Mouse (Mus musculus) skeletal muscle tissue, adult 2 months (tissue): ENCODE measurements around the gene Grap.
A peak's percentile ranks its signal among the peaks of the same experiment; 100 is the strongest.
"Not testable (repeated sequence)": the region's sequence is repeated elsewhere in the genome, so short reads cannot be mapped to it uniquely, and the experiment has no call there.

Source experiments
- DNase-seq: peaks from one replicate; pipeline ENCODE4 v3.0.0-alpha.2; 2012; ENCODE audit warnings: low read depth, low spot score

Grap gene

DNA sequence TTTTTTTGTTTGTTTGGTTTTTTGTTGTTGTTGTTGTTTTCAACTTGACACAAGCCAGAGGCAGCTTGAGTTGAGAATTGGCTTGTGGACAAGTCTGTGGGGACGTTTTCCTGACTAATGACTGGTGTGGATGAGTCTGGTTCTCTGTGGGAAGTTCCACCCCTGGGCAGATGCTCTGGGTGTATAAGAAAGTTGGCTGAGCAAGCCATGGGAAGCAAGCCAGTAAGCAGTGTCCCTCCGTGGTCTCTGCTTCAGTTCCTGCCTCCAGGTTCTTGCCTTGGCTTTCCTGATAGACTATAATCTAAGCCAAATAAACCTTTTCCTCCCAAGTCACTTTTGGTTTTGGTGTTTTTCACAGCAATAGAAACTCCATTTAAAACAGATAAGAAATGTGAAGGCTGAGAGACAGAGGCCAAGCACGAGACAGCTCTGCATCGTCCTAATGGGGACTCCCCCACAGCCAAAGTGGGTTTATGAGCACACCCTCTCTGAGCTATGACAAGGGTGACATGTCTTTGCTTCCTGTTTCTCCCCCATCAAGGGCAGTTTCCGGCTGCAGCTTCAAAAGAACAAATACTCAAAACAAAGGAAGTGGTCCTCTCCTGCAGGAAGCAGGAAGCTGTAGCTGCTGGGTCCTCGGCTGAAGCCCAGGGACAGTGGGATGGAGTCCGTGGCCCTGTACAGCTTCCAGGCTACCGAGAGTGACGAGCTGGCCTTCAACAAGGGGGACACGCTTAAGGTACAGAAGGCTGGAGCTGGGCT, at the start of gene Grap:
Gene Grap, plus strand, starts transcription at position 580 of the 762 bp plus-strand sequence.
- peak; percentile 43 for DNase-seq

DNA sequence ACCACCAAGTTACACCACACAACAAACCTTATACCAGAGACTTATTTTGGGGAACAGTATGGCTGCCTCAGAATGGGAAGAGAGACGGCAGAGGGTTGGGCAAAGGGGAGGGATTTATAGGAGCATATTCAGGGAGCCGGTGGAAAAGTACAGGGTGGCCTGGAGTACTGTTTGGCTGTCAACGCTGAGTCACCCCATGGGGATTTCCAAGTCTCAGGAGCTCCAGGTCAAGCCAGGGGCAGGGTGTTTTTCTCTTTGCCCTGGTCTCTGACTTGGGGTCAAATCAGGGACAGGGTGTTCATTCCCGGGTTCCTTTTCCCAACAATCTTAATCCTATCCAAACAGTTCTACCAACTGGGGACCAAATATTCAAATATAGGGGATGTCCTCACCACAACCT, 45.0 kb upstream of the Grap start:
- DNase-seq: no peak

DNA sequence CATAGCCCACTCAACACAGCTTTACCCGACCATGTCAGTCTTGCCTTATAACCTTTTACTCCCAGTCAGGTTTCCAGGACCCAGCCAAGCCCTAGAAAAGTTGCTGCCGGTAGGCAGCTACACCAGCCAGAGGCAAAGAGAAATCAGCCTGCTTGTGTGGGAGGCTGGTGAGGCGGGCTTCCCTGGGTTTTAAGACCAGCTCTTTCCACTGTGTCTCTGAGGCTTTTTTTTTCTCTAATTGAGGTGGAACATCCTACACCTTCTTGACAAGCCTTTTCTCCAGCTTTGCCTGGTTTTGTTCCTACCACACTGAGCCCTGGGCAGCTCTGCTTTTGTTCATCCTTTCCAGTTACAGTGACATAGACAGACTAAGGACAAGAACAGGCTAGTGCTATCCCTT, 41.9 kb upstream of the Grap start:
- no peak for DNase-seq

DNA sequence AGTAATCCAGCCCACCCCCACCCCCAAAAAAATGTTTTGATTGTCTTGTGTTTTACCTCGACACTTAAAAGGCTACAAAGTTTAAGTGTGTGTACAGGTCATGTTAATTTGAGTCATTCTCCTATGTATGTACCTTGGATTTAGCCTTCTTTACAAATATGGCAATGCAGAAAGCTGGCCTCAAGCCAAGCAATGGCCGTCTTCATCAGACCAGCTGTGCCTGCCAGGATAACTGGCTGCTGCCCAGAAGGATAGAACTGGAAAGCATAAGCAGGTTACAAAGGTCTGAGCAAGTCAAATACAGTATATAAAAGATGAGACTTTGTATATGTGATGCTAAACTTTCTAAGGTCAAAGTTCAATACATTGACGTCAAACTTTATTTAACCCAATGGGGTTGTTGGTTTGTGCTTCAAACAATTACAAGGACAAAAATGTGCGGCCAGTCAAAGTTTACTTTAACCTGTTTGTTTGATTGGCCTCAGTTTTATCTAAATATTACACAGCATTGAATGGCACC, 40.9 kb upstream of the Grap start:
- DNase-seq: no peak

DNA sequence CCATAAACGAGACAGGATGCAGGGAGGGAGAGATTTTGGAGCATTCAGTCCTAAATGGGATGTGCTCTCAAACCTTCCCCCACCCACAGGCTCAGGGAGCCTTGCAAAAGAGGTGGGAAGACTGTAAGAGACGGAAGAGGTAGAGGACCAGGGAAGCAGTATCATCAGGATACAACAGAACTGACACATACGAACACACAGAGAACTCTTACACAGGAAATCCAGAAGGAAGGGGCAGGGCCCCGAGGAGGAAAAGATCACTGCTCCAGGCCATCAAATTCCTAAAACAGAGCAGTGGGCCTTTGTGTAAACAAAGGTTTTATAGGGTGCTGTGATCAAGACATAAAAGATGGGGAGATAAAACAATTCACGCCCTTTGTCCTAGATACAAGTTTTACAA, 38.7 kb upstream of the Grap start:
- DNase-seq: no peak

DNA sequence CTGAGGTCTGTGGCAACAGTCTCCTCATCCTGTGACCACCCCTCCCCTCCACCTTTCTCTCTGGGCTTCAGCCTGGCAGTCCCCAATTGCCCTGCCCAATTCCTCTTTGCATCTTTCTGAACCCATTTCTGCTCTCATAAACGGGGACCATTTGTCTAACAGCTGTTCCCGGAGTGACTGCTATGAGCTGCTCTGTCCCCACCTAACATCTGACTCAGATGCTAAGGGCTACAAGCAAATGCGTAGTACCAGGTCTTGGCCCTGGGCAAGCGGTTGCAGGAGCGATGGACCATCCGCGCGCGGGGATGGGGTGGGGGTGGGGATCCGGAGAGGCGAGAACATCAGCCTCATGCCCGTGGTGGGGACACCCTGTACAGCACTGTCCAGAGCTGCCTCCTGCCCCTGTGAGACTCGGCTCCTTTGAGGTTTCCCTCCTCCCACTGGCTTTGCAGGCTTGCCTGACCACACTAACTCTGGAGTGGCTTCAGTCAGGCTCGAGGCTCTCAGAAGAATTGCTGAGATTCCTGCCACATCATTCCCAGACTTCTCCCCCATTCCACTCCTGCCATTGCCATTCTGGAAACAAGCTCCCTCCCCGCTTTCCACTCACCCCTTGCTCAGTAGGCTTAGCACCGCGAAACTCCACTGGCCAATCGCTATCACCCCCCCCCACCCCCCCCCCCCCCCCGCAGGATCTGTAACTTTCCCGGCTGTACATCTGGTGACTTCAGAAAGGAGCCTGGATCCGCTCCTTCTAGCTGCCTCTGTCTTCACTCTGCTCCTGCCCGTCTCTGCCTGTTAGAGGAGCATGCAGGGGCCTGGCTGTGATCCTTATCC, 37.2 kb upstream of the Grap start:
- no peak for DNase-seq

DNA sequence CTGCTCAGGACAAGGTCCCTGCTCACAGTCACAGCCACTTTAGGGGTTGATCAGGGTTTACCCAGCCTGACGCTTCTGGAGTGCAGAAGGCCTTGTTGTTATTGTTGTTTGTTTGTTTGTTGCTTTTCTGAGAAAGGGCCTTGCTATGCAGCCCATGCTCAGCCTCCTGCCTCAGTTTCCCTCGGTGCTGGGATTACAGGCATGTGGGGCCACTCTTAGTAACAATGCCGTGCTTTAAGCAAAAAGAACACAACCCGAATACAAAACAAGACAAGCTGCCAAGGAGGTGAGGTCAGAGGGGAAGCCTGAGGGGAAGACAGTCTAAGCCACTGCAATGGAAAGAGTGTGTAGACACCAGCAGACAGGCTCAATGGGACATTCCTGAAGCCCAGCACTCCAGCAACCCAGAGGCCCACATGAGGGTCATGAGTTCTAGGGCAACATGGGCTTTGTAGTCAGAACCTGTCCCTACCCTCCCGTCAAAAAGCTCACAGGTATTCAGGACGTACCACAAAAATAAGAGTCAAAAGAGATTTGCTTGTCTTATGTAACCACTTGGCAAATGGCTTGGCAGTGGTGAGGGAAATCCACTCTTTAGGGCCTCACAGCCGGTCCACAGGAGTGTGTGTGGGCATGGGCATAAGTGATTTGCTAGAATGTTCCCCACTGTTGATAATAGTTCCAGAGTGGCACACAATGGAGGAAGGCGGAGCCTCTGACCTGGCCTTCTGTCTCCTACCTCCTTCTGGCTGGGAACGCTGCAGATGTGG, 36.4 kb upstream of the Grap start:
- DNase-seq: no peak

DNA sequence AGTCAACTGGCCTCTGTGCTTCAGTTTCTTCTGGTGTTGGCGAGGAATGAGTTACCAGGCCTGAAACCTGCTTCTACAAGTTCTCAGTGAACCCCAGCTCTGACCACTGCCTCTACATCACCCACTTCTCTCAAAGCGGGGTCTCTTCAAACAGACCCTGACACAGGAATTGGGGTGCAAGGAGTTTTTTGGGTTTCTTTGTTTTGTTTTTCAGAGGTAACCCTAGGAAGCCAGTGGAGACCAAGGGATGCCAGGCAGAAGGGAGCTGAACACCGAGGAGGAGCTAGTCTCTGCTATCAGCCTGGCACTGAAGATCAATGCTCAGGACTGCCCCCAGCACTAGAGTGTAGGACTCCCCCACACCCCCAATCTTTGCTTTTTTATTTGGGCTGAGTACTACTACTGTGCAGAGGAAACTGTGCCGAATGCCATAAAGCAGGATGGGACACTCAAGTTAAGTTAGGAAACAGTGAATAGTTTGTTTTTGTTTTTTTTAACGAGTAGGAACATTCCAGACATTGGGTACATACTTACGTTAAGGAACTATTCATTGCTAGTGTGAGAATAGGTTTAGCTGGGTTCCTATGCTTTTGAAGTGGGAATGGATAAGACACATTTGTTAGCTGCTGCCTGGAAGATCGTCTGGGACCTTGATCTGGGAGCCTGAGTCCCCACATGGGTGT, 35.6 kb upstream of the Grap start:
- DNase-seq: no peak

DNA sequence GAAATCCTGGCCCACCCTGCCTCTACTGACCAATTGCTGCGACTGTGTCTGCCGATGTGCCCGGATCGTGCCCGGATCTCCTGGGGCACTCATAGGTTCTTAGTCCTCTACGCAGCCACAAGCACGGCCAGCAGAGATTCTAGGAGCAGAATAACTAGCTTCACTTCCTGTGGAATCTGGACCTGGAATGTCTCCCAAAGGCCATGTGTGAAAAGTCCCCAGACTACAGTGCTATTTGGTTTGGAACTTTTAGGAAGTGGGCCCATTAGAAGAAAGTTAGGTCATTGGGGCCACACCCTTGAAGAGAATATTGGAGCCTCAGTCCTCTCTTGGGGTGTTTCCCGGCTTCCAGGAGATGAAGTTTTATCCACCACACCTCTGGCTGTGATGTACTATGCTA, 34.9 kb upstream of the Grap start:
- peak; percentile 74 for DNase-seq

DNA sequence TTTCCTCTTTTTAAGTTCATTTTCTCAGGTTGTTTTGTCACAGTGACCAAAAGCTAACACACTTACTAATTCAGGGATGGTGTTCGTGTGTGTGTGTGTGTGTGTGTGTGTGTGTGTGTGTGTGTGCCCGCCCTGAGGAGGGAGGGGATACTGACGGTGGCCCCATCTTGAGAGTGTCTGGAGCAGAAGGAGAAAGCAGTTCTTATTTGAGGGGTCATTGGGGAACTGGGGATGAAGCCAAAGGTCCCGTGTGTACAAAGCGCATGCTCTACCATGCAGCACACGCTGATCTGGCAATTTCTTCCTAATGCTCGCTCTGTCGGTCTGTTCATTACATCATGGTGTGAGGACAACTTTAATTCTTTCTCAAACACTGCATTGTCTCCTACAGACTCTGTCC, 34.5 kb upstream of the Grap start:
- DNase-seq: no peak

DNA sequence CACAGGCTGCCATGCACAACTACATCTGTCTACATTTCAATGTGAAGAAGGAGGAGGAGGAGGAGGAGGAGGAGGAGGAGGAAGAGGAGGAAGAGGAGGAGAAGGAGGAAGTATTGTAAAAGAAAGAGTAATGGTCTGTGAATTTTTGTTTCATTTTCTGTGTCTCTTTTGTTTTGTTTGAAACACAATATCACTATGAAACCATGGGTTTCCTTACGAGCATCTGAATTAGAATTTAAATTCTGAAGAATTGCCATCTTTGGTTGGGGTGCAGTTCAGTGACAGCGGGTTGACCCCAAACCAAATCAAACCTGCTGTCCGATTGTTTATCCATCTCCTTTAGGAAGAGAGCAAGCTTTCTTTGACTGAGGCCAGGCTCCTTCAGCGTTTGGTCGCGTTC, 33.7 kb upstream of the Grap start:
- DNase-seq: no peak

DNA sequence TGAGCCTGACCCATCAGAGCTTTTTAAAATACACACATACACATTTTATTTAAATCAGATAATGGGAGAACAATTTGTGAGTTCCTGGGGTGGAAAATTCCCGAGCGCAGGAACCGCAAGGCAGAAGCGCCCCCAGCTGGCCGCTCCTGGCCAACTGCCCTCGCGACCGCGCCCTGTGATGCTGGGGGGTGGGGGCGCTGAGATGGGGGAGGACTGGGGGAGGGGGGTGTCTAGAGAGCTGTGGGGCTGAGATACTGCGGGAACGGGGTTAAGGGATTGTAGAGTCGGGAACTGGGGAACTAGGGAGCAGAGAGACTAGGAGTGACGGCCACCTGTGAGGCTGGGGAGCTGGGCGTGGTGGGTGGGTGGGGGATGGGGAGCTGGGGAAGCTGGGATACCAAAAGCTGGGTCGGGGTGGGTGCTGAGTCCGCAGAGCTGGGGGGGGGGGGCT, 33.2 kb upstream of the Grap start:
- peak; percentile 57 for DNase-seq

DNA sequence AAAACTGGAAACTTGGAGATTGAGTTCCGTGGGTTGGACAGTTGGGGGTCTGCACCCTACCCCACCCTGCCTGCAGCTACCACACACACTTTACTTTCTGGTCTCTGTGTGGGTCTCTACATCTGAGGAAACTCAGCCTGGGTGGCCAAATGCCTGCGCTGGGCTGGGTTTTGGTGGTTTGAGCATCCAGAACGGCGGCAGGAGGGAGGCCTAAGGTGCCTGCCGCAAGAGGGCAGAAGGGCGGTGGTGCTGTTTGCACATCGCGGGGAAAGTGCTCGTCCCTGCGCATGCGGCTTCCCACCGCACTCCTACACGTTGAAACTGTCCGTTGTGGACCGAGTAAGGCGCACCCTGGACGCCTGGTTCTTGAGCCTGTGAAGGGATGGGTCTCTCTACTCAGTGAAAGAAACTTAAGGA, 32.8 kb upstream of the Grap start:
- peak; percentile 74 for DNase-seq

DNA sequence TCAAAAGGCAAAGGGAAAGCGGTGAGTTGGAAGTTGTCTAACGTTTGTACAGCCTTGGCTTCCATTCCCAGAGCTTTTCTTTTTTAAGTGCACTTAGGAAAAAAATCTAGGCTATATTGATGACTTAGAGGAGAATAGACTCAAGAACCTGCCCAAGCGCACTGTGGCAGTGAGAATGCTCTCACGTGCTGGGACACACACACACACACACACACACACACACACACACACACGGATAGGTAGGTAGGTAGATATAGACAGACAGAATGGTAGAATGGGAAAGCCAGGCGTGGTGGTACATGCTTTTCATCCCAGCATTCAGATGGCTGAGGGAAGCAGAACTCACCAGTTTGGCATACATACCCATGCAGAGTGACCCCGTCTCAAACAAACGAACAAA, 32.3 kb upstream of the Grap start:
- DNase-seq: no peak

DNA sequence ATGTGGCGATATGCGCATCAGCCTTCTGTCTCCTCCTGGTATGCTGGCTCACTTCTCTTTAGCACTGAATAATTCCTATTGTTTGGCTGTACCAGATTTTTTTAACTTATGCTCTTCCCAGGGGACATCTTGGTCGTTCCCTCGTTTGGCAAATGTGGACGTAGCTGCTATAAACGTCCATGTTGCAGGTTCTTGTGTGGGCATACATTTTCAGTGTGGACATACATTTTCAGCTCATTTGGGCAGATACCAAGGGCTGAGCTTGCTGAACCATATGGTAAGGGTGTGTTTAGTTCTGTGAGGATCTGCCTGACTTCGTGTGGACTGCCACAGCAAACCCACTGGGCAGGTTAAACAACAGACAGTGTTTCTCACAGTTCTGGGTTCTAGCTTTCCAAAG, 27.9 kb upstream of the Grap start:
- no peak for DNase-seq

DNA sequence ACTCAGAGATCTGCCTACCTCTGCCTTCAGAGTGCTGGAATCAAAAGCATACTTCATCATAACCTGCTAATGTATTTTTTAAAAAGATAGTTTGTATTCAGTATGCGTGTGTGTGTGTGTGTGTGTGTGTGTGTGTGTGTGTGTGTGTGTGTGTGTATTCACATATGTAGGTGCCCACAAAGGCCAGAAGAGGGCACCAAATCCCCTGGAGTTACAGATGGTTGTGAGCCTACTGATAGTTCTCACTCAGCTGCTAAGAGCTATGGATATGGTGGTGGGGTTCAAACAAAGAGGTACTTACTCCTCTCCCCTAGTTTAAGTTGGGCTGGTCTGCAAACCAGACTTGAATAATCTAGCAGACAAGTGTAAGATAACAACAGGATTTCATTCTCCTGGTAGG, 26.6 kb upstream of the Grap start:
- DNase-seq: no peak

DNA sequence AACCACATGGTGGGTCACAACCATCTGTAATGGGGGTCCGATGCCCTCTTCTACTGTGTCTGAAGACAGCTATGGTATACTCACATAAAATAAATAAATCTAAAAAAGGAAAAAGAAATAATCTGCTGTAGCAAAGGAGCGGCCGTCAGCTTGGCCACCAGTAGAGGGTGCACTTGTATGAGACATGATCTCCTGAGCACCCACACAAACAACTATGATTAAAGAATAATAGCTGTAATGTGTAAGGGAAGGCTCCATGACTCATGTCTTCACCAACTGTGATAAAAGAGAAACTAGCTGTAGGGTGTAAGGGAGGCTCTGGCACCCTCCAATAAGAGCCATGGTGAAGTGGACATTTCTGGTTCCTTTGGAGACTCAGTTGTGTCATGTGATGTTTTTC, 23.4 kb upstream of the Grap start:
- no peak for DNase-seq

DNA sequence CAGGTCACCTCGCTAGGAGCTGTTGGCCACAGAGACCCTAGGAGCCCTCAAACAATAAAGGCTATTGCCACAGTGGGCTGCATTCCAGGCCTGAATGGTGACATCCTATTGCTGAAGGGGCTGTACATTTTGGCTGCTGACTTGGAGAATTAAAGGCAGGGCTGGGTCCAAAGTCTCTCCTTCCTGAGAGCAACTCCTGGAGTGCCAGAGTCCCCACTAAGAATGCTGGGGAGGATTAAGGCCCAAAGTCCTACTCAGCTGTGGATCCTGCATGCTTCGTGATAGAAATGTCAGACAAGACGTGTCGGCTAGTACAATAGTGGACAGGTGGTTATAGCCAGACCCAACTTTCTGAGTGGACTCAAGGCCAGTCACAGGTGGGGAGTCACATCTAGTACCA, 16.8 kb upstream of the Grap start:
- not testable (repeated sequence) for DNase-seq

DNA sequence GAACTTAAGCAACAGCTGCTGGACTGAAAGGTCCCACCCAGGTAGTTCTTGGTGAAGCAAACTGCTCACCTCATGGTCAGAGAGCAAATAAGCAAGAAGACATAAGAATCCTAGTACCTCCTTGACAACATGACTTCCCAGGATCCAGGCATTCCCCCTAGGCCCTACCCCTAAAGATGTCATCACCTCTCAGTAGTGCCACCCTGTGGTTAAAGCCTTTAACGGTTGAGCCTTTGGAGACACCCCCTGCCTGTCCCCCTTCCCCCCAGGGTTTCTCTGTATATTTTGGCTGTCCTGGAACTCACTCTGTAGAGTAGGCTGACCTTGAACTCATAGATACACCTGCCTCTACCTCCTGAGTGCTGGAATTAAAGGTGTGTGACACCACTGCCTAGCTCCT, 15.7 kb upstream of the Grap start:
- DNase-seq: no peak

DNA sequence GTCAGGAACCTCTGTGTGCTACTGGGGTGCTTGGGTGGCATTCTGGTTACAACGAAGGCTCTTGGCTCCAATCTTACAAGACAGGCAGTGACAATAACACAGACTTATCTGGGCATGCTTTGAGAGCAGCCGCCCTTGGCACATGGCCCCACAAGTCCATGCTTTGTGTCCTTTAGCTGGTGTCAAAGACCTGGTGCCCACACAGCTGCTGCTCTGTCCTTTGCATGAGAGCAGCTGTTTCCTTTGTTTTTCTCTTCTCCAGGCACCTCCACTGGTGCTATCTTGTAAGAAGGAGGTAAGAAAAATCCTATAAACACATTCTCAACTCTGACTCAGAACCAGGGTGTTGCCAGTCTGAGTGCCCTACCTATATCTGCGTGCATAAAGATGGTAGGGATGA, 15.2 kb upstream of the Grap start:
- no peak for DNase-seq

DNA sequence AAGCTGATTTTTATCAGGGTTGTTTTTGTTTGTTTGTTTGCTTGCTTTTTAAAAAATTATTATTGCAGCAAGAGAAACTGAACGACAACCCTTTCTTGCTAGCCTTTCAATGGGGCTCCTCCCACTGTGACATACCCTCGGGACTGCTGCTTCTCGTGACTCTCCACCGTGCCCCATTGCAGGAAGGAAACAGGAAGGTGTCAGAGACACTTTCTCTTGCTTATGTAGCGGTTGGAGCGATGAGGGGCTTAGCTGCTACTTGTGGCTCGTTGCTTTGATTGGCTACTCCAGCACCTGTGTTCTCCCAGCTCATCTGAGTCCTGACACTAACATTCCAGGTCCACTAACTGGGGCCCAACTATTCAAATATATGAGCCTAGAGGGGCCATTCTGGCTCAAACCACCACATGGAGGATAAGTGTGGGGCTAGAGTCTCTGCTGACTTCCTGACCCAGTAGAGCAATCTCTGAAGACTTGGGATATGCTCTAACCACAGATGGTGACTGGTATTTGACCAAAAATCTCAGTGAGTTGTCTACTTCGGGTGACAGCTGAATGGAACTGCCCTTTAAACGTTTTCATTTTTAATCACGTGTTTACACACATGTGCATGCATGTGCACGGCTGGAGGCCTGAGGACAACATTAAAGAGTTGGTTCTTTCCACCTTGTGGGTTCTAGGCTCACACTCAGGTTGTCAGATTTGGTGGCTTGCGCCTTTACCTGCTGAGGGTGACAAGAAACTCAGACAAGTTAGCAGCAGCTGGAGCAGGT, 14.1 kb upstream of the Grap start:
- DNase-seq: no peak
